8 mouse cellular contexts compared by ENCODE assay signal in genomic region chr16:33399913-33400782, GRCm38 (mm10). TPM values are rescaled to one million over a fixed set of nuclear protein-coding genes. Genes with fewer than 3 reads are reported as not detected.
DNase-seq lines count a peak whose midpoint lies in the region; ATAC-seq and TF ChIP-seq lines count a peak whose summit lies in the region.

No protein-coding gene starts in this region.

- H3K27ac ChIP-seq in layer of hippocampus, adult 2 months = peak overlapping the region; percentile 53
- peak overlapping the region; percentile 82 for H3K27ac ChIP-seq in liver, embryonic 12.5 days
- peak overlapping the region; percentile 90 for H3K27ac ChIP-seq in stomach, embryonic 16.5 days (ENCODE audit: low read length)

- H3K9ac ChIP-seq in liver, embryonic 12.5 days = peak overlapping the region; percentile 76
- H3K9ac ChIP-seq in stomach, embryonic 16.5 days (ENCODE audit: low read length) = peak overlapping the region; percentile 70

- H3K9me3 ChIP-seq in liver, embryonic 12.5 days (replicated peaks) = no peaks in the 10 kb centered on the region
- no peaks in the 10 kb centered on the region for H3K9me3 ChIP-seq in stomach, embryonic 16.5 days (replicated peaks; ENCODE audit: control insufficient read depth, low read length)

- ATAC-seq in inflammation-experienced regulatory T-cells, adult 6 months = peak; percentile 89
- ATAC-seq in liver, embryonic 12.5 days = peak; percentile 93
- peak; percentile 91 for ATAC-seq in stomach, embryonic 16.5 days (ENCODE audit: insufficient read depth, low FRiP score)

- TF ChIP-seq CTCF in layer of hippocampus, adult 2 months (conservative IDR thresholded peaks at IDR 0.05) = no peak

- peak overlapping the region; percentile 90 for H3K4me2 ChIP-seq in liver, embryonic 12.5 days
- H3K4me2 ChIP-seq in stomach, embryonic 16.5 days (ENCODE audit: low read depth, low read length) = peak overlapping the region; percentile 70

- under 1% methylated on average over 28 of the region's 28 CpGs for WGBS in liver, embryonic 12.5 days (ENCODE audit: insufficient replicate concordance)
- under 1% methylated on average over 28 of the region's 28 CpGs for WGBS in stomach, embryonic 16.5 days

- DNase-seq in layer of hippocampus, adult 2 months (ENCODE audit: low spot score in 2 of 2) = peak; percentile 16 to 38
- no peak for DNase-seq in layer of hippocampus, adult 18-20 months (ENCODE audit: low spot score in 2 of 2)
- DNase-seq in cerebellum, postnatal 4 days (ENCODE audit: low spot score in 2 of 2) = peak; percentile 21 to 37
- peak; percentile 82 for DNase-seq in gastrocnemius, postnatal 14 days
- peak; percentile 84 for DNase-seq in naive thymus-derived CD4-positive, alpha-beta T cell, adult 2 months (ENCODE audit: low read depth)

- H3K36me3 ChIP-seq in liver, embryonic 12.5 days = peaks cover 2% of the 10 kb centered on the region; the same call in 1 of the 2 replicates
- no peaks in the 10 kb centered on the region for H3K36me3 ChIP-seq in stomach, embryonic 16.5 days (ENCODE audit: control insufficient read depth, insufficient read depth, low read length)

- intact Hi-C loops in gastrocnemius, postnatal 14 days (cut with DNase I; ENCODE audit: low total_unique reads) = no loop called here

- peaks cover 61% of the 10 kb centered on the region for H3K4me1 ChIP-seq in liver, embryonic 12.5 days
- H3K4me1 ChIP-seq in stomach, embryonic 16.5 days (ENCODE audit: control insufficient read depth, insufficient read depth, low read length) = peaks cover 23% of the 10 kb centered on the region

- no peaks in the 10 kb centered on the region for H3K27me3 ChIP-seq in liver, embryonic 12.5 days (replicated peaks)
- H3K27me3 ChIP-seq in stomach, embryonic 16.5 days (ENCODE audit: control insufficient read depth, insufficient read depth, low read length) = no peaks in the 10 kb centered on the region

- H3K4me3 ChIP-seq in layer of hippocampus, adult 2 months = peak overlapping the region; percentile 58
- H3K4me3 ChIP-seq in liver, embryonic 12.5 days = peak overlapping the region; percentile 63
- H3K4me3 ChIP-seq in stomach, embryonic 16.5 days (replicated peaks; ENCODE audit: low read length) = peak overlapping the region; percentile 50

RNA-seq across cellular contexts. Expression of gene Zfp148, which starts 19.5 kb away (rescaled TPM):
- 100 to 1,000 TPM; 161 to 166 TPM for total RNA-seq in layer of hippocampus, adult 2 months (2021)
- 100 to 1,000 TPM; 166 to 179 TPM for total RNA-seq in layer of hippocampus, adult 18-20 months (2021)
- total RNA-seq in gastrocnemius, postnatal 14 days (2021) = 10 to 100 TPM; 19.5 to 21.1 TPM
- polyA plus RNA-seq in inflammation-experienced regulatory T-cells, adult 6 months (2017; shearing (Covaris generic)) = 10 to 100 TPM; 45.9 to 50.1 (median 46.0) TPM
- 22.3 and 23.6 TPM in 2 replicates for polyA plus RNA-seq in liver, embryonic 12.5 days (2016; fragmentation: Nextera tagmentation; extraction: Ambion mirVana)
- polyA plus RNA-seq in stomach, embryonic 16.5 days (2015; fragmentation: Nextera tagmentation; extraction: Ambion mirVana) = 48.2 and 49.9 TPM in 2 replicates

Comparison
In these comparisons a context has a peak if more than half of its experiments do, and no peak if none do; other contexts are left out.
1. DNase-seq: peak in layer of hippocampus, adult 2 months (2 of 2), cerebellum, postnatal 4 days (2 of 2), gastrocnemius, postnatal 14 days (single experiment) and naive thymus-derived CD4-positive, alpha-beta T cell, adult 2 months (single experiment); none in layer of hippocampus, adult 18-20 months (0 of 2).
2. RNA of gene Zfp148, which starts 19.5 kb away (total RNA-seq): 166 to 179 TPM in layer of hippocampus, adult 18-20 months and 161 to 166 TPM in layer of hippocampus, adult 2 months; 19.5 to 21.1 TPM in gastrocnemius, postnatal 14 days; every median in the first group is over 4 times any median in the second.
3. Peak in every context shown above with its lines, with median percentiles within 50 percentile points of each other: H3K27ac ChIP-seq, H3K4me3 ChIP-seq and ATAC-seq.